Mouse (Mus musculus): ENCODE results near the gene Adcy2.

GRCm38 (mm10) chr13:68582517-68582780, 416.9 kb downstream of the Adcy2 start:
- no peak for TF ChIP-seq CTCF (IDR thresholded peaks at IDR 0.05; ENCODE audit: low read depth, low read length)
- TF ChIP-seq EP300 (IDR thresholded peaks at IDR 0.05; ENCODE audit: insufficient read depth, low read depth, low read length) = no peak
- no peak for TF ChIP-seq POLR2A (IDR thresholded peaks at IDR 0.05; ENCODE audit: insufficient read depth, low read length)

All from ES-Bruce4 (cell line).